Mouse (Mus musculus): ENCODE data around the gene Gm43951.

- TF ChIP-seq GATA1 (IDR thresholded peaks at IDR 0.05; ENCODE audit: low read length) = no peak
- TF ChIP-seq TAL1 (IDR thresholded peaks at IDR 0.05; ENCODE audit: low read length) = no peak
These were observed 15.8 kb downstream of the Gm43951 start for GRCm38 (mm10) chr11:72190857-72191256.
